Mouse (Mus musculus): ENCODE data around the gene Bcl2l14. TPM values are rescaled to one million over a fixed set of nuclear protein-coding genes. Genes with fewer than 3 reads are reported as not detected.

Gene Bcl2l14
- not detected for total RNA-seq (2022)

DNA sequence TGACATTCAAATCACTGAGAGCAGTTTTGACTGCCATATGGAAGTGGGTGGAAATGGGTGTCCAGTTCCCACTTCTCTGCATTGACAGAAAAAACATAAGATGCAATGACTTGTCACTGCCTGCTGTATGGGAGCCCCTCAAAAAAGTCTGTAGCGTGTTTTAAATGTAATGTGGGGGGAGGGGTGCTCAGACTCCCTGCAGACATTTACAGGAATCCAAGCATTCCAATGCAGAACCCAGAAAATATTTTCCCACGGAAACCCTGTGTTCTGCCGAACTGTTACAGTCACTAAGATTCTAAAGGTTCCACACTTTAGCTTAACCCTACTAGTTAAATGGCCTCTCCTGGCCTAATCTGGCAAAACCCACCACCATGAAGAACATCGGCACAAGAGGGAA lies at the start of gene Bcl2l14:
TSS of gene Bcl2l14 (plus strand) at position 301 of the 400 bp plus-strand sequence.
- DNase-seq (ENCODE audit: low spot score in 2 of 2): no peak

DNA sequence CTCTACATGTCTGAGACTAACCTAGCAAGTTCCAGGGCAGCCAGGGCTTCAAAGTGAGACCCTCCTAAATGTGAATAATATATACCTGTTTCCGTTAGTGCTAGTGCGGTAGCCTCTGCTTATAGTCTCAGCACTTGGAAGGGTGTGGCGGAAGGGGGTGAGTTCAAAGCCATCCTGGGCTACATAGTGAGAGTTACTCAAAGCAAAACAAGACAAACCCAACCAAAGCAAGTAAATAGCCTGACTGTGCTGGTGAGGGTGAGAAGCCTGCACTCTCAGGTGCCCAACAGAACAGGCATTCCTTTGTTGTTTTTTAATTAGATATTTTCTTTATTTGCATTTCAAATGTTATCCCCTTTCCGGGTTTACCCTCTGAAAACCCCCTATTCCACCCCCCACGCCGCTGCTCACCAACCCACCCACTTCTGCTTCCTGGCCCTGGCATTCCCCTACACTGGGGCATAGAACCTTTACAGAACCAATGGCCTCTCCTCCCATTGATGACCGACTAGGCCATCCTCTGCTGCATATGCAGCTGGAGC lies 47.5 kb upstream of the Bcl2l14 start:
- DNase-seq (ENCODE audit: low spot score in 2 of 2): no peak

GRCm38 (mm10) chr6:134352881-134353280 lies 43.2 kb upstream of the Bcl2l14 start:
- DNase-seq (ENCODE audit: low spot score in 2 of 2): no peak

DNA sequence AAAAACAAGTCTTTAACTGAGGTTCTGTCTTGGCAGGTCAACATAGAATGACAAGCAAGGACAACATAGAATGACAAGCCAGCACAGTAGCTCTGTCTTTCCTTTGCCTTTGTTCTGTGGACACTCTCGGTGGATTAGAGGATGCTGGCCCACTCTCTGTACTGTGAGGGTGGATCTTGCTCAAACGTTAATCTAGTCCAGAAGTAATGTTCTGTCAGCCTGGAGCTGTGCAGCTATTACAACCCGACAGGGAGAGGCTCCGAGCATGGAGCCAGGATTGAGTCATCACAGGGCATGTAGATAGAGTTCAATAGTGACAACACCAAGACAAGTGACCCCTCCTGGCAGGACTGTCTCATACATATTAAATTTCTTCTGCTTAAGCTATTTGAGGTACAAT lies 42.4 kb upstream of the Bcl2l14 start:
- no peak for DNase-seq (ENCODE audit: low spot score in 2 of 2)

- no peak for DNase-seq (ENCODE audit: low spot score in 2 of 2)
These were observed 38.5 kb upstream of the Bcl2l14 start for GRCm38 (mm10) chr6:134357570-134357969.

- no peak for DNase-seq (ENCODE audit: low spot score in 2 of 2)
These were observed 36.0 kb upstream of the Bcl2l14 start for GRCm38 (mm10) chr6:134360079-134360478.

- no peak for DNase-seq (ENCODE audit: low spot score in 2 of 2)
These were observed 31.5 kb upstream of the Bcl2l14 start for GRCm38 (mm10) chr6:134364644-134365043.

- no peak for DNase-seq (ENCODE audit: low spot score in 2 of 2)
These were observed 30.2 kb upstream of the Bcl2l14 start for GRCm38 (mm10) chr6:134365952-134366351.

GRCm38 (mm10) chr6:134366366-134367351 lies 29.5 kb upstream of the Bcl2l14 start:
- DNase-seq (ENCODE audit: low spot score in 2 of 2): no peak

- no peak for DNase-seq (ENCODE audit: low spot score in 2 of 2)
These were observed 28.5 kb upstream of the Bcl2l14 start for GRCm38 (mm10) chr6:134367366-134368281.

GRCm38 (mm10) chr6:134372946-134373345 lies 23.2 kb upstream of the Bcl2l14 start:
- DNase-seq (ENCODE audit: low spot score in 2 of 2): no peak

DNA sequence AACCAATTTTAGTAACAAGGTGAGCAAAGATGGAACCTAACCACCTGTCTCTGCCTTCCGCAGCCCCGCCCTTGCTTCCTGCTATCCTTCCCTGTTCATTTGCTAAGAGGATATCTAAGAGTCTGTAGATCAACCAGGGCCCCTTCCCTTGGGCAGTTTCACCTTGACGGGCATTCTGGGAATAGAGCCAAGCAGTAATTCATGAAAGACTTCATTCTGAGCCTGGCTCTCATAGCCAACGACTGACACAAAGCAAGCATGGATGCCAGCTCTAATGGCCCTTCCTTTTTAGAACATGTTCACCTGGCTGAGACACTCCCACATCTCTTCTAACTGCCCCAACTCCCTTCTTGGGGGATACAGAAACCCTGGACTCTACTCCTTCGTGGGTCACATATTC lies 18.9 kb upstream of the Bcl2l14 start:
- DNase-seq (ENCODE audit: low spot score in 2 of 2): no peak

- no peak for DNase-seq (ENCODE audit: low spot score in 2 of 2)
These were observed 18.3 kb upstream of the Bcl2l14 start for GRCm38 (mm10) chr6:134377856-134378255.

GRCm38 (mm10) chr6:134381462-134381861 lies 14.7 kb upstream of the Bcl2l14 start:
- no peak for DNase-seq (ENCODE audit: low spot score in 2 of 2)

GRCm38 (mm10) chr6:134385931-134386330 lies 10.2 kb upstream of the Bcl2l14 start:
- DNase-seq (ENCODE audit: low spot score in 2 of 2): no peak

DNA sequence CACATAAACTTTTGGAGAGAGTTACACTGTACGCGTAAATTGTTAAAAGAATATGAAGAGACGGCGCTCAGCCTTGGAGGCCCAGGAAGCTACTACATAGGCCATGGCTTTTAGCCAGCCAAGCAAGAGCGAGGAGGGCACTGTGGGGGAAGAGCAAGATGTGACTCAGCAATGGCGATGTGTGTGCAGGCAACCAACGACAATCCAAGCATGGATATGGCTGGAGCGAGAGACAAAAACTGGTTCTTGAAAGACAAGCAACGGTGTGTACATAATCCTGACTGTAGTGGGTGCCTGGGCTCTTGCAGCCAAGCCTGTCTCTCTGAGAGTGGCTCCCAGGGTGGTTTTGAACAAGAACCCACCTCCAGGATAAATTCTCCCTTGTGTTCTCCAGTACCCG lies 8.7 kb upstream of the Bcl2l14 start:
- no peak for DNase-seq (ENCODE audit: low spot score in 2 of 2)

DNA sequence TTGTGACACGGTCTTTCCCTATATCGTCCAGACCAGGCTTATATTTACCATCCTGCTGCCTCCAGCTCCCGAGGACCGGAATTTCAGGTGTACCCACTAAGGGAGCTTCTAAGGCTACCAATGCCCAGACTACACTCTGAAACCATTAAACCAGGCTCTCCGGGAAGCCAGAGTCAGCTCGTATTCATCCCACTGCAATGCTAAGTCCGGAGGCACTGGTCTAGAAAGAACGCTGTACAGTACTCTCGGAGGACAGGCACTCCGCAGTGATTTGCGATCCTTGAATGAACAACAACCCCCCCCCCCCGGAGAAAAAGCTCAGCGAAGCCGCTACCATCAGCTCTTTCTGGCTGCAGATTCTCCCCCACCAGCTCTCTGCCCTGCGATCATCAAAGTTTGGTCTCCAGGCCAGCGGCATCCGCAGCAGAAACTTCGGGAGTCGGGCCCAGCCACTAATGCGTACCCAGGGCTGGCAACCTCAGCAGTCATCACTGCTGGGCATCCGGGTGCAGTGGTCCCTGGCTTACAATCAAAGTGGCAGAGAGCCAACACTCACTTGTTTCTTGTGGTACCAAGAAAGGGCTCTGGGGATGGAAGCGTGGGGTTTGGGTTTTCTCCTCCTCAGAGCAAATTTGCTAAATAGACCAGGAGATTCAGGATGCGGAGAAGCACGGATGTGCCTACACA lies 7.6 kb upstream of the Bcl2l14 start:
- DNase-seq (ENCODE audit: low spot score in 2 of 2): no peak

DNA sequence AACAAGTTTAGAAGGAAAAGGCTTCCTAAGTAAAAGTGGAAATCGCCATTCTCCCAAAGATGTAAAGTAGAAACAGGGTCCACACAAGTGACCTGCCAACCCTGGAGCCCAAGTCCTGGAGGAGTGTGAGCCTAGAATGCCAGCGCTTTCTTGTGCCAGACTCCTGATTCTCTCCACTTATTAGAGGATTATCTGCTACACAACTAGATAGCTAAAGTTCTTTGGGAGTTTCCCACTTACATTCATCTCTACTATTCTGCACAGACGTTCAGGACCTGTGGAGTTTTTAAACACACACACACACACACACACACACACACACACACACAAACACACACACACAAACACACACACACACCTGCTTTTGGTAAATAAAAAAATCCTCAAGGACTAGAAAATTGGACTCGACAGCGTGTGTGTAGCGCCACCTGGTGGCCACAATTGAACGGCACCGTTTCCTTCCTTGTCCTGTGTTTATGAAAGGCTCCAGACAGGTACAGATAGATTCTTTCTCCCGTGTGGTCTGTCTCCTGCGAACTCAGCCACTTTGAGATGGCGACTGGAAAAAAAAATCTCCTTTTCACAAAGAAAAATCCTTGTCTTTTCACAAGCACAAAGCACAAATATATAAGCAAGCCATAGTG lies 6.7 kb upstream of the Bcl2l14 start:
- peak; percentile 39 to 43 for DNase-seq (ENCODE audit: low spot score in 2 of 2)

GRCm38 (mm10) chr6:134389917-134390316 lies 6.2 kb upstream of the Bcl2l14 start:
- no peak for DNase-seq (ENCODE audit: low spot score in 2 of 2)

GRCm38 (mm10) chr6:134390837-134391236 lies 5.3 kb upstream of the Bcl2l14 start:
- no peak for DNase-seq (ENCODE audit: low spot score in 2 of 2)

Measured in gastrocnemius, adult 8-10 months (tissue).